19 mouse cellular contexts compared by ENCODE assay signal in the genomic region with DNA sequence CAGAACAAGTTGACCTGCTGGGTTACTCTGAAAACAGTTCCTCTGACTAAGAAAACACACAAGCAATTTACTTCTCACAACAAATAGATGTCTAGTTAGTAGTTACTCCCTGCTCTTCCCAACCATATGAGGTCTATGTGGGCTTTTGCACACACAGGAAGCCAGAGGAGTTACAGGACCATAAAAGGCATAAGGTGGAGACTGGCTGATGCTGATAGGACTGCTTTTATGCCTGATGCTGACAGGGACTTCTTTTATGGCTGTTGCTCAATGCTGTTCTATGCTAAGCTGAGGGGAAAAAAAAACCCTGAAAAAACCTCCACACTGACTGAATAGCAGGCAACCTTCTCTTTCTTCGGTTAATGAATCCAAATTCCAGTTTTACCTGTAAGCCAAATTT.
"Had no signal": no experiment of that assay in that cellular context is flagged by ENCODE, and none has a peak within 500 bp of the region (broad histone marks: within the 10 kb centered on the region; RNA-seq: fewer than 3 reads in every experiment).

No protein-coding gene starts in this region.

- ATAC-seq: forebrain, embryonic 16.5 days; hindbrain, embryonic 16.5 days; inflammation-experienced regulatory T-cells, adult 6 months; liver, embryonic 12.5 days had no signal

- H3K4me1 ChIP-seq: limb, embryonic 13.5 days; limb, embryonic 15.5 days; liver, embryonic 12.5 days had no signal

- DNase-seq: gastrocnemius, postnatal 25 days; kidney, adult 11 months; left cerebral cortex, postnatal 4 days had no signal

- H3K36me3 ChIP-seq: heart, embryonic 13.5 days; heart, embryonic 15.5 days; liver, embryonic 12.5 days had no signal

- H3K9me3 ChIP-seq: heart, embryonic 13.5 days; heart, embryonic 15.5 days; hindbrain, embryonic 10.5 days; hindbrain, embryonic 12.5 days; kidney, embryonic 15.5 days; limb, embryonic 13.5 days; limb, embryonic 15.5 days; liver, embryonic 12.5 days had no signal

- H3K9ac ChIP-seq: heart, embryonic 13.5 days; heart, embryonic 15.5 days; hindbrain, embryonic 12.5 days; hindbrain, embryonic 14.5 days; kidney, embryonic 15.5 days; limb, embryonic 13.5 days; limb, embryonic 15.5 days; liver, embryonic 12.5 days; liver, embryonic 14.5 days had no signal

- H3K27me3 ChIP-seq: heart, embryonic 13.5 days; heart, embryonic 15.5 days; hindbrain, embryonic 12.5 days; kidney, embryonic 15.5 days; limb, embryonic 13.5 days; limb, embryonic 15.5 days; liver, embryonic 12.5 days had no signal

- H3K4me3 ChIP-seq: gastrocnemius, adult 2 months; heart, adult 2 months; heart, embryonic 13.5 days; heart, embryonic 15.5 days; hindbrain, embryonic 10.5 days; hindbrain, embryonic 12.5 days; kidney, embryonic 15.5 days; left cerebral cortex, adult 2 months; limb, embryonic 13.5 days; limb, embryonic 15.5 days; liver, embryonic 12.5 days had no signal

- H3K4me2 ChIP-seq: heart, embryonic 13.5 days; heart, embryonic 15.5 days; hindbrain, embryonic 12.5 days; hindbrain, embryonic 14.5 days; kidney, embryonic 15.5 days; limb, embryonic 13.5 days; limb, embryonic 15.5 days; liver, embryonic 12.5 days had no signal

- H3K27ac ChIP-seq: gastrocnemius, adult 2 months; heart, adult 2 months; heart, embryonic 13.5 days; heart, embryonic 15.5 days; hindbrain, embryonic 10.5 days; hindbrain, embryonic 12.5 days; hindbrain, embryonic 14.5 days; kidney, embryonic 15.5 days; limb, embryonic 13.5 days; limb, embryonic 15.5 days; liver, embryonic 12.5 days; liver, embryonic 14.5 days had no signal
